Mouse (Mus musculus) thymus, postnatal 25 days (tissue): Measurements from ENCODE around the gene Trp53tg5.
A peak's percentile ranks its signal among the peaks of the same experiment; 100 is the strongest.

Source experiments
- DNase-seq: peaks from one replicate; pipeline ENCODE4 v3.0.0; 2022

Gene Trp53tg5

DNA sequence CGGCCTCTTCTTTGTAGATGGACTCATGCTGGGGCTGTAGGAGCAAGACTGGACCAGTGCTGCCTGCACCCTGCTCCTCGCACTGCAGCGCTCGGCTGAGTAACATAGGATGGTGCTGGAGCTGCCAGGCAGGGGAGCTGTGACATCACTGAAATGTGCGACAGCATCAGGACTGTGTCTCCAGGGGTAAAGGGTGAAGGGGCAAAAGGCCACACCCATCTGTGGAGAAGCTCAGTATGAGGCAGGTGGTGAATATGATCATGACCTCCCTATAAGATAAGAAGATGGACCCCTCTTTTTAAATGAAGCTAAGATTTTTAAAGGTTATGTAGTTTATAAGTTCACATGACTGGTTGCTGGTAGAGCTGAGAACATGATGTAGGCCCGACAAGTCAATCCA lies at the start of gene Trp53tg5:
TSS of gene Trp53tg5 (minus strand) at position 101 of the 400 bp plus-strand sequence.
- DNase-seq = no peak

DNA sequence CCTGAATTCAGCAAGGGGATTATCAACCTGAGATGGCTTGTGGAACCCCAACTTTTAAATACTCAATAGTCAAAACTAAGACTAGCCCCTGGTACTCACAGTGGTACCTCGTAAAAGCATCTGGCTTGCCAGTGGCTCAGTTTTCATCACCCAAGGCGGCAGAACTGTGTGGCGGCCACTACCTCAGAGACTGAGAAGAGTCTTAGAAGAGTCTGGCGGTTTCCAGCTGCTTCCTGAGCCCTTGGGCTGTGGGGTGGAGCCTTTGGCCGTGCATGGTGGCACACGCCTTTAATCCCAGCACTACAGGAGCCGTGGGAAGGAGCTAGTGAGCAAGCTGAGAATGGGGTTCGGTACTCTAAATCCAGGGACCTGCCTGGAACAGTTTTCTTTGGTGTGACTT lies 48.8 kb upstream of the Trp53tg5 start:
- peak; percentile 14 for DNase-seq

GRCm38 (mm10) chr2:164521841-164522240 lies 48.3 kb upstream of the Trp53tg5 start:
- DNase-seq = peak; percentile 58

DNA sequence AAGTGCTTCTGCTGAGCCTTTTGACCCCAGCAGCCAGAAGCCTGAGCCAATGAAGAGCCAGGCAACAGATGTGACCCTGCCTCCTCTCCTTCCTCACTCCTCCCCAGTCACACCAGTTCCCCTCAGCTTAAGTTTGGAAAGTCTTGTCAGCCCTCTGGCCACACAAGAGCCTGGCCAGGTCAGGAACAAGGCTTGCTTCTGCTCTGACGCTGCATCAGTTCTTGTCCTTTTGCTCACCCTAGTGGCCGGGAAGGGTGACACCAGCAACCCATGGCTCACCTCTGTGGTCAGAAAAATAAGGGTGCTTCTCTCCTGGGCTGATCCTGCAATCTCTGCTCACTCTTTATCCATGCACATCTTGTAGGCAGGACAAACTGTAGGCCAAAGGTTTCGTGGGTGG lies 47.3 kb upstream of the Trp53tg5 start:
- peak; percentile 44 for DNase-seq

DNA sequence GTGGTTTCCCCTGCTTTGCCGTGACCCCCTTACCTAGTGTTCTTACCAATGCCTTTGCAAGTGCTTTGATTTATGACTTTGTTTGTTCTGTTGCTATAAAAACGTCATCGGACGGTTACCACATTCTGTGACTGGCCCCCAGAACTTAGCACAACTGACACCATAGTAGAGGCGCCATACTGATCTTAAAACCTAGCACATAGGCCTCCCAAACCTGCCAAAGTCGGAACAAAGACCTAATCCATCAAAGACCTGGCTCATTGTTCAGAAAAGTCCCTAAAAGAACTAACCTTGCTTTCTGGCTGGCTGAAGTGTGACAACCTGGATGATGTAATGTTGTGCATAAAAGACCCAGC lies 45.6 kb upstream of the Trp53tg5 start:
- DNase-seq = no peak

GRCm38 (mm10) chr2:164518266-164519170 lies 45.0 kb upstream of the Trp53tg5 start:
- DNase-seq = no peak

- peak; percentile 73 for DNase-seq
Measured at GRCm38 (mm10) chr2:164517485-164518221, 44.1 kb upstream of the Trp53tg5 start.

DNA sequence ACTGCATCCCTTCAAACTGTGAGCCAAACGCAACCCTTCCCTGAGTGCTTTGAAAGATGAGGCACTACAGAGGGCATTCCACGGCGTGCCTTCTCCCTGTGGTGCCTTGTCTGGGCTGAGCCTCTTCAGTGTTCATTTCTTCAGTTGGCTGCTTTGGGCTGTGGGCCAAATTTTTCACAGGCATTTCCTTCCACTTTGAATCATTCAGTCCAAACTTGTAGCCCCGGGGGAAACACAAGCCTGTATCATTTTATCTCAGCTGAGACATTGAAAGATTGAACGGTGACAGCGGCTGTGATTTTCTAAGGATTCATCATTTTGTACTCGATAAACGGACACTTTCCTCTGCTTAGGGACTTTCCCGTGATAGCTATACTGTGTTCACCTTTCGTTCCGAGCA lies 43.1 kb upstream of the Trp53tg5 start:
- DNase-seq = no peak

DNA sequence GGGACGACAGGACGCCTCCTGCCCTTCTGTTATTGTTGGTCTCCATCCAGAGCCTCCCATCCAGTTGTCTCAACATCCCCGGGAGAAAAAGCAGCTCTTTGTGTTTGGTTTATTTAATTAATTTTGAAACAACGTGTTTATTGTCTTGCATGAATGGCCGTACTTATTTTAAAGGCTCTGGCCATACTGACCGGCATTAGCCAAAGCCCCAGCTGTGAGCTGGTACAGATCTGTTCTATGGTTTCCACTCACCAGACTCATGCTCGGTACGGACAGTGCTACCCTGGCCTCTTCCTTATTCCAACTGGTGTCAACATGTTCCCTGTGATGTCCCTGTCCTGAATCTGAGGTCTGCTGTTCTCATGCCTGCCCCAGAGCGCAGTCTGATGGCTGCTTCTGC lies 42.4 kb upstream of the Trp53tg5 start:
- no peak for DNase-seq

DNA sequence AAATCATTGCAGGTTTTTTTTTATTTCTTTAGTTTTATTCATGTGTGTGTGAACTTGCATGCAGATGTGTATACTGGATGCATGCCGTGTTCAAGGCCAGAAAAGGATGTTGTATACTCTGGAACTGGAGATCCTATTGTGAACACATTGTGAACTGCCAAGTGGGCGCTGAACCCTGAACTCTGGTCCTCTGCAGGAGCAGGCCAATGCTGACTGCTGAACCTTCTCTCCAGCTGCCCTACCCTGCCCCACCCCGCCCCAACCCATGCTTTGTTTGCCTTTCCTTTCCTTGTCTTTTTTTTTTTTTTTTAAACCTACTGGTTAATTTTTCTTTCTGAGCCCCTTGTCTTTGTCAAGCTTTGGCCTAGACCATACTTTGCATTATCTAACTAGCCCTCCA lies 41.4 kb upstream of the Trp53tg5 start:
- no peak for DNase-seq

DNA sequence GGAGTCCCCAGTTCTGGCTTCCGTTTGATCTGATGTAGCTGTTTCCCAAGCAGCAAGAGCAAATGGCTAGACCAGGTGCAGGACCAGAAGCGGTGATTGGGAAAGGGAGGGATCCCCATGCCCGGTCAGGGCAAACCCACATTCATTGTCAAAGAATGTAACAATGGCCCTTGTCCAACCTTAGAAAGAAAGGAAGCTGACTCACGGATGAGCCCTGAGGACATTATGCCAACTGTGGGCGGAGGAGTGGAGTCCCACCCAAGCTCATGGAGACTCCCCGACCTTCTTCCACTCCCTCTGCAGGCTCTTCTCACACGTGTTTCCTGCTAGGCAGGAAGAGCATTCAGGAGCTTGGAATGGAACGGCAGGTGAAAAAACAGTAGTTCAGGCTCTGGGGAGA lies 39.9 kb upstream of the Trp53tg5 start:
- DNase-seq = no peak

GRCm38 (mm10) chr2:164512121-164512909 lies 38.8 kb upstream of the Trp53tg5 start:
- DNase-seq = no peak

DNA sequence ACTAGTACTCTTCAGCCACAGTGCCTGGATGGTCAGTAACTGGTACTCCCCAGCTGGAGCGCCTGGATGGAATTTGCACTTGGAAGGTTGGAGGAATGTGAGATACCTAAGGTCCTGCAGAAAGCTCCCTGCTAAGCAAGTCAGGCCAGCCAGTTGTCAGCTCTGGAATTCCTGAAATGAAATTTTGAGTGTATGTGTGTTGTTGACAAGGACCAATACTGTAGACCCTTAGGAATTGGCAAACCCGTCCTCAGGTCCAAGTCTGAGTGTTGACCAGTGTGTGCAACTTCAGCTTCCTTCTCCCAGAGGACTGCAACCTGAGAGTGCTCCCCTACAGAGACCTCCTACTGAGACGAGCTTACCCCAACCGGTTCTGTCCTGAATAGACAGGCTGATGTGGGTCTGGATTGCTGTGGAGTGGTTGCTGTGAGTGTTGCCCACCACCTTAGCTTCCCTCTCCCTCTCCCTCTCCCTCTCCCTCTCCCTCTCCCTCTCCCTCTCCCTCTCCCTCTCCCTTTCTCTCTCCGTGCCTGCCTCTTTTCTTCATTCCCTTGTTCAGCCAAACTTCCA lies 37.2 kb upstream of the Trp53tg5 start:
- DNase-seq = no peak

GRCm38 (mm10) chr2:164507811-164508210 lies 34.3 kb upstream of the Trp53tg5 start:
- DNase-seq = no peak

GRCm38 (mm10) chr2:164505619-164506347 lies 32.3 kb upstream of the Trp53tg5 start:
- no peak for DNase-seq

DNA sequence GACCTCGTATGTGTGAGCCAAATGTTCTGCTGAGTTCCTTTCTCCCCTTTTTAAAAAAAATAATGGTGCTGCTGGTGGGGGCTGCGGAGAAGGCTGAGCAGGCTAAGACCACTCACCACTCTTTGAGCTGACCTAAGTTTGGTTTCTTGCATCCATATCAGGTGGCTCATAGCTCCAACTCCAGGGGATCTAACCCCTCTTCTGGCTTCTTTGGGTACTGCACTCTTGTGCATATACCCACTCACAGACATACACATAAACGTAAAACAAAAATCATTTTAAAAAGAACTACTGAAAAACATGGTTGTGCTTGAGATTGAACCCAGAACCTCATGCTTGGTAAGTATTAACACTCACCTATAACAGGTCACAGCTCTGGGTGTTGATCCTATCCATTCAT lies 31.4 kb upstream of the Trp53tg5 start:
- no peak for DNase-seq

DNA sequence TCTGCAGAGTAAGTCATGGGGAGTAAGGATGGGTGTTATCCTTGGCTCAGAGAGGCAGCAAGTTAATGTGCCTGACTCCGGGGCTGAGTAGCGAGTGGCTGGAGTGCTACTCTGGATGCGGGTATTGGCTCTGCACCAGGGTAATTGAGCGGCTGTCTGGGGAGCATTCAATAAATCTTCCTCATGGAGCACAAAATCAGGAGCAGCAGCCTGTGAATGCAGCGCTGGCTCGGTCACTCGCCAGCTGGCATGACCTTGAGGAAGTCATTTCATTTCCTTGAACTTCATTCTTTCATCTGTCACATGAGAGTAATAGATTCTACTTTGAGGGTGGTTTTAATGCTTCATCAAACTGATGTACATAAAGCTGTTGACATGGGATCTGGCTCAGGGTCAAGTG lies 27.0 kb upstream of the Trp53tg5 start:
- DNase-seq = no peak

DNA sequence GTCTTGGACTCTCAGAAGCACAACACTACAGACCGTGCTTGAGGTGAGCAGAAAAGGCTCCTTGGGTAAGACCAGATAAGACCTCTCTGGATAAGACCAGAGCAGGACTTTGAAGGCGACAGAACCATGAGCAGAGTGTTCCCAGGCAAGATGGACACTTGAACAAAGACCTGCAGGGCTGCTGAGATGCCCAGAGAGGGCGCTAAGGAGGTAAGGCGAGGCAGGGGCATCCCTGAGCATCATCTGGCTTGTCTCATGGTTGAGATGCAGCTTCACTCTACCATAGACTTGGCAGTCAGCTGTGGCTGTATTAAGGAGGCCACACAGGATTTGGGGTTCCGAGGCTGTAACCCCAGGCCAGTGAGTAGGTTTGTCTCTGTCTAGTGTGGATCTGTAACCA lies 25.8 kb upstream of the Trp53tg5 start:
- no peak for DNase-seq

GRCm38 (mm10) chr2:164497691-164498268 lies 24.3 kb upstream of the Trp53tg5 start:
- no peak for DNase-seq

DNA sequence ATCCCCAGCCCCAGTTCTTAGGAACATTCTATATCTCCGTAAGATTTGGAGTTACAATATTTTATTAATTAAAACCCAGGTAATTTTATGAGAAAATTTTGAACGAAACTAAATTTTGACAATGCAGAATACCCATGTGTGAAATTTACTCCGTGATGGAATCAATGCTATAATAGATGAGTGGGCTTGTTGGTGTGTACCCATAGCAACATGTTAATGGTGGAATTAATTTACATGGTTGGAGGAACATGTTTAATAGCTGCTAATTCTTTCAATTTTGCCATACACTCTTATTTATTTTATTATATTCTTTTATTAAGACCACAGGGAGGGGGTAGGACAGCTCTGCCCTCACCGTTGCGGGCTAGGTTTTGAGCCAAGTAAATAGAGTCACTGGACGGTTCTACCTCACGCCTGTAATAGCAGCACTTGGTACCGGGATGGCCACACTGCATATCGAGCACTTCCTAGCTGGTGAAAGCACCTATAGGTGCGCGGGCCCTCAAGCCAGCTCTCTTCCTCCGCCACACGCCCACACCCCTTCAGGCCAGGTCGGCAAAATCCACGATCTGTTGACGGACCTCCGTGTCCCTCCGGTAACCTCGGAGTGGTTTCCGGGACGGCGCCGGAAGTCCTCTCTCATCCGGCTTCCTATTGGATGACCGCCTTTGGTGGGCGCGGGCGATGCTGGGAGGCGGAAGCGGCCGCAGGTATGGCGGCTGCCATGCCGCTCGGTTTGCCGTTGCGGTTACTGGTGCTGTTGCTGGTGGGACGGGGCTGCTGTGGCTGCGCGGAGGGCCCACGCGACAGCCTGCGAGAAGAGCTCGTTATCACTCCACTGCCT lies 23.5 kb upstream of the Trp53tg5 start, which contains the start of gene Pigt:
TSS of gene Pigt (plus strand) at position 674 of the 844 bp plus-strand sequence.
- peak; percentile 86 for DNase-seq

- DNase-seq = no peak
Measured at GRCm38 (mm10) chr2:164496331-164496730, 22.8 kb upstream of the Trp53tg5 start.
